Mouse (Mus musculus) lung, adult 2 months (tissue): ENCODE data around the gene Mpv17l.

Experiments used
- CTCF ChIP-seq: fragments of 200-500 bp; IDR thresholded peaks from 2 replicates; pipeline ENCODE4 v1.5.1; 2011; ENCODE audit warnings: mild to moderate bottlenecking, low read length, control low read depth; ENCODE audit not compliant: insufficient read depth
- POLR2A ChIP-seq: fragments of 200-500 bp; IDR thresholded peaks from 2 replicates; pipeline ENCODE4 v1.6.1; 2011; ENCODE audit warnings: low read depth, mild to moderate bottlenecking, control low read depth, low read length, borderline replicate concordance; ENCODE audit errors: extremely low read depth

GRCm38 (mm10) chr16:13866616-13867015, 36.3 kb upstream of the Mpv17l start:
- TF ChIP-seq POLR2A (no peak), CTCF (no peak)
